Comparison of ENCODE assay signal across 12 mouse cellular contexts in genomic region chr6:94637024-94637434, GRCm38 (mm10).
DNase-seq lines count a peak whose midpoint lies in the region; ATAC-seq and TF ChIP-seq lines count a peak whose summit lies in the region.
"Had no signal": no experiment of that assay in that cellular context is flagged by ENCODE, and none has a peak within 500 bp of the region (broad histone marks: within the 10 kb centered on the region; RNA-seq: fewer than 3 reads in every experiment).

No protein-coding gene starts in this region.

- H3K27me3 ChIP-seq in liver, postnatal 0 days (ENCODE audit: insufficient read depth, low read length), result no peaks in the 10 kb centered on the region
- no peaks in the 10 kb centered on the region for H3K27me3 ChIP-seq in forebrain, embryonic 12.5 days
- H3K27me3 ChIP-seq: limb, embryonic 15.5 days had no signal

- no peak for TF ChIP-seq CTCF in layer of hippocampus, adult 2 months (conservative IDR thresholded peaks at IDR 0.05)
- no peak for TF ChIP-seq CTCF in bone marrow, adult 2 months (IDR thresholded peaks at IDR 0.05; ENCODE audit: control insufficient read depth, insufficient read depth, low read length)
- TF ChIP-seq CTCF in liver, postnatal 0 days (IDR thresholded peaks at IDR 0.05; ENCODE audit: low read depth), result no peak

- no peak overlapping the region for H3K9ac ChIP-seq in liver, postnatal 0 days (replicated peaks)
- H3K9ac ChIP-seq in forebrain, embryonic 12.5 days, result no peak overlapping the region
- H3K9ac ChIP-seq: limb, embryonic 15.5 days had no signal

- no peak for TF ChIP-seq POLR2A in bone marrow, adult 2 months (IDR thresholded peaks at IDR 0.05; ENCODE audit: borderline replicate concordance, control insufficient read depth, low read depth, low read length)

- no peak overlapping the region for H3K4me2 ChIP-seq in liver, postnatal 0 days (ENCODE audit: low read depth, low read length)
- no peak overlapping the region for H3K4me2 ChIP-seq in forebrain, embryonic 12.5 days
- H3K4me2 ChIP-seq: limb, embryonic 15.5 days had no signal

- 0 out of 2 replicates have a peak overlapping the region, but pooled peaks have one; percentile 4 for H3K27ac ChIP-seq in layer of hippocampus, adult 2 months
- H3K27ac ChIP-seq in bone marrow, adult 2 months (ENCODE audit: control insufficient read depth, insufficient read depth, low read depth, low read length, poor library complexity), result peak overlapping the region; percentile 6; the same call in 1 of the 2 replicates
- H3K27ac ChIP-seq in liver, postnatal 0 days (ENCODE audit: low read depth), result no peak overlapping the region
- H3K27ac ChIP-seq in forebrain, embryonic 12.5 days, result no peak overlapping the region
- H3K27ac ChIP-seq: limb, embryonic 15.5 days had no signal

- H3K4me3 ChIP-seq in layer of hippocampus, adult 2 months, result no peak overlapping the region
- no peak overlapping the region for H3K4me3 ChIP-seq in bone marrow, adult 2 months (replicated peaks; ENCODE audit: control insufficient read depth, low read depth, low read length)
- H3K4me3 ChIP-seq in liver, postnatal 0 days (ENCODE audit: low read depth, low read length), result no peak overlapping the region
- H3K4me3 ChIP-seq in forebrain, embryonic 12.5 days (replicated peaks), result no peak overlapping the region
- H3K4me3 ChIP-seq: limb, embryonic 15.5 days had no signal

- no peaks in the 10 kb centered on the region for H3K36me3 ChIP-seq in liver, postnatal 0 days (replicated peaks; ENCODE audit: insufficient read depth, low read length)
- H3K36me3 ChIP-seq in forebrain, embryonic 12.5 days (replicated peaks), result no peaks in the 10 kb centered on the region
- H3K36me3 ChIP-seq: limb, embryonic 15.5 days had no signal

- 46% methylated on average over 5 of the region's 5 CpGs for WGBS in bone marrow, adult 2 months
- WGBS in liver, postnatal 0 days (ENCODE audit: insufficient replicate concordance), result 43% methylated on average over 5 of the region's 5 CpGs
- WGBS in forebrain, embryonic 12.5 days, result 73% methylated on average over 5 of the region's 5 CpGs

- H3K9me3 ChIP-seq in liver, postnatal 0 days (ENCODE audit: low read length), result no peaks in the 10 kb centered on the region
- no peaks in the 10 kb centered on the region for H3K9me3 ChIP-seq in forebrain, embryonic 12.5 days
- H3K9me3 ChIP-seq: limb, embryonic 15.5 days had no signal

- DNase-seq in layer of hippocampus, adult 2 months (ENCODE audit: low spot score in 2 of 2), result no peak
- DNase-seq in layer of hippocampus, postnatal 10 days (ENCODE audit: low spot score in 2 of 2), result no peak
- DNase-seq in CD4-positive helper T cell, adult 2 months (ENCODE audit: low read depth, low spot score), result peak; percentile 24
- DNase-seq in liver, postnatal 0 days, result no peak
- no peak for DNase-seq in urinary bladder, adult 2 months (ENCODE audit: low spot score)
- DNase-seq in cerebellum, adult 8-10 months, result no peak
- DNase-seq: cerebellum, postnatal 36 days; gastrocnemius, postnatal 14 days; kidney, adult 18-20 months had no signal

- peak; percentile 70 for ATAC-seq in liver, postnatal 0 days
- no peak for ATAC-seq in forebrain, embryonic 12.5 days (ENCODE audit: low FRiP score)

- no peak for TF ChIP-seq EP300 in liver, postnatal 0 days (IDR thresholded peaks at IDR 0.05; ENCODE audit: low read depth)

- peaks cover 2% of the 10 kb centered on the region for H3K4me1 ChIP-seq in bone marrow, adult 2 months (ENCODE audit: control insufficient read depth, insufficient read depth, low read length)
- H3K4me1 ChIP-seq in liver, postnatal 0 days (ENCODE audit: insufficient read depth), result peaks cover 9% of the 10 kb centered on the region; the same call in 1 of the 2 replicates
- peaks cover 57% of the 10 kb centered on the region for H3K4me1 ChIP-seq in forebrain, embryonic 12.5 days

Comparison
In these comparisons a context has a peak if more than half of its experiments do, and no peak if none do; other contexts are left out.
1. H3K27ac ChIP-seq: peak in layer of hippocampus, adult 2 months (single experiment) and bone marrow, adult 2 months (single experiment); none in liver, postnatal 0 days (single experiment) and forebrain, embryonic 12.5 days (single experiment).